Mouse (Mus musculus) G1E-ER4 (cell line): ENCODE measurements around the gene Actr10. TPM values are rescaled to one million over a fixed set of nuclear protein-coding genes. Genes with fewer than 3 reads are reported as not detected.

Experiments used
- GATA1 ChIP-seq: IDR thresholded peaks from one replicate; pipeline ENCODE4 v1.8.0; 2012; ENCODE audit warnings: low read length, inconsistent platforms
- polyA plus RNA-seq: library from polyadenylated mRNA; stranded (reverse); fragments of >175 nt; gene quantifications from 2 replicates; pipeline ENCODE4 v1.2.3, GENCODE M21; 2012

Actr10 gene
- polyA plus RNA-seq, 1 experiment, result 3.1 TPM

DNA sequence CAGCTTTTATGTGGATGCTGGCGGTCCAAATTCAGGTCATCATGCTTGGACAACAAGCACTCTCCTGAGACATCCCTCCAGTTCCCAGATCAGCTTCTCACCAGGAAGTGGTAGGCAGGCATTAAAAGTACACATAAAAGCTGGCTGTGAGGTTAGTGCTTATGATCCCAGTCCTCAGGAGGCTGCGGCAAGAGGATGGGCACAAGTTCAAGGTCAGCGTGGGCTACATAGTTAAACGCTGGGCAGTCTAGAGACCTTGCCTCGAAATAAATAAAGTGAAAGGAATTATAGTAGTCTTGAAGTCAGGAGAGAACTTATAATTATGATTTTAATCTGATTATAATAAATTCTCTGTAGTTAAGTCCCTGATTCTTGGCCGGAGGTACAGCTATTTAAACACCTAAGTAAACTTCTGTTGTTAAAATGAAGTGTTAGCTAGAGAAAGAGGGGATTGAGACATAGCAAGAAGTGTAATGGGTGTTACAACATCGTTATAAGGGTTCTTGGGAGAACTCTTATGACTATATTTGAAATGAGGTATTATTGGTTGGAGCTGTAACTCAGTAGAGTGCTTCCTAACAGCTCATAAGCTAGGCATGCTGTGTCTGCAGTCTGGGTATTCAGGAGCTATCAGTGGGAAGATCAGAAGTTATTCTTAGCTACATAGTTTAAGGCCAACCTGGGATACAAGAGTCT is 47.3 kb downstream of the Actr10 start:
- no peak for TF ChIP-seq GATA1

GRCm38 (mm10) chr12:70997225-70997624 is 59.6 kb downstream of the Actr10 start:
- no peak for TF ChIP-seq GATA1

GRCm38 (mm10) chr12:70999423-70999903 is 61.8 kb downstream of the Actr10 start:
- TF ChIP-seq GATA1, result no peak

GRCm38 (mm10) chr12:71000344-71000743 is 62.7 kb downstream of the Actr10 start:
- no peak for TF ChIP-seq GATA1

GRCm38 (mm10) chr12:71001456-71001855 is 63.8 kb downstream of the Actr10 start:
- TF ChIP-seq GATA1, result no peak

DNA sequence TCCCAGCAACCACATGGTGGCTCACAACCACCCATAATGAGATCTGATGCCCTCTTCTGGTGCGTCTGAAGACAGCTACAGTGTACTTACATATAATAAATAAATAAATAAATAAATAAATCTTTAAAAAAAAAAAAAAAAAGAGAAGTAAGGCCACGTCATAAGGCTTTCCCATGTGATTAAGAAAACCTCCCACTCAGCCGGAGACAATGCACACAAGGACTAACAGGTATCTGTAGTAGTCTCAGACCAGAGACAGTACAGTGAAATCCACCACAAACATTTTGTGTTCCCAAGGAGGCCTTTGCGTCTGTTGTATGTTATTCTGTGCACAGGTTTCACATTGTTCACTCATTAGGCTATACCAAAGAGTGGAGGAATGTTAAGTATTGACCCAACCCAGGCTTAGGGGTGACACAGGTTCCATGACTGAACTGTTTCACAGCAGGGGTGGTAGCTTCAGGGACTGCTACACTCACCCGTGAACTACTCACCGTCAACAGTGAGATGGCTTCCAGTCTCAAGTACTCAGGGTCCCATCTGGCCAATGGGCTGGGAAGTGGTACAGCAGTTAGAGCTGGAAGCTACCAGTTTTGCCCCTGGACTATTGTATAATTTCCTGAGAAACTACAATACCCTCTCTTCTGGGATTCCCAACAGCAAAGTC is 66.2 kb downstream of the Actr10 start:
- no peak for TF ChIP-seq GATA1

GRCm38 (mm10) chr12:71006141-71006540 is 68.5 kb downstream of the Actr10 start:
- no peak for TF ChIP-seq GATA1

GRCm38 (mm10) chr12:71006901-71007300 is 69.2 kb downstream of the Actr10 start:
- no peak for TF ChIP-seq GATA1

GRCm38 (mm10) chr12:71009769-71010168 is 72.1 kb downstream of the Actr10 start:
- no peak for TF ChIP-seq GATA1

Other genes starting within 250 kb of the Actr10 start
- 7.3 and 8.1 TPM in 2 replicates for gene Frmd6, start 112.3 kb upstream of the Actr10 start, polyA plus RNA-seq
- gene Psma3, start 36.8 kb downstream of the Actr10 start, polyA plus RNA-seq, result 12.0 and 14.2 TPM in 2 replicates
- 11.0 and 12.0 TPM in 2 replicates for gene Arid4a, start 78.1 kb downstream of the Actr10 start, polyA plus RNA-seq
- gene Tomm20l, start 173.6 kb downstream of the Actr10 start, polyA plus RNA-seq, result not detected in 2 replicates
- 22.1 and 37.7 TPM in 2 replicates for gene Timm9, start 198.8 kb downstream of the Actr10 start, polyA plus RNA-seq
- 0.73 and 0.83 TPM in 2 replicates for gene 2700049A03Rik, start 199.0 kb downstream of the Actr10 start, polyA plus RNA-seq